Mouse (Mus musculus) heart, postnatal 0 days (tissue): ENCODE results near the gene Il1f9.

ENCODE experiments used
- CTCF ChIP-seq: IDR thresholded peaks from 2 replicates; pipeline ENCODE4 v1.5.1; 2016; ENCODE audit warnings: antibody characterized with exemption, control low read depth, low read depth
- EP300 ChIP-seq: IDR thresholded peaks from 2 replicates; pipeline ENCODE4 v1.6.1; 2016; ENCODE audit warnings: antibody characterized with exemption, low read depth

- TF ChIP-seq CTCF (no peak), EP300 (no peak)
These were observed at the start of gene Il1f9 for GRCm38 (mm10) chr2:24186176-24186575.
